Mouse (Mus musculus) kidney, embryonic 16.5 days (tissue): ENCODE data around the gene Lim2. TPM values are rescaled to one million over a fixed set of nuclear protein-coding genes. Genes with fewer than 3 reads are reported as not detected.

ENCODE experiments used
- ATAC-seq: fragments of 200-750 bp; cut with Nextera tagmentation; 2 replicates; pipeline ENCODE4 v1.8.0; 2017; ENCODE audit warnings: moderate TSS enrichment; ENCODE audit not compliant: low FRiP score, low TSS enrichment
- H3K27ac ChIP-seq: fragments of 300-500 bp; sonication (generic); 2 replicates; pipeline ENCODE4 v1.5.1; 2014; ENCODE audit warnings: low read length
- H3K27me3 ChIP-seq: fragments of 300-500 bp; sonication (generic); 2 replicates; pipeline ENCODE4 v1.6.1; 2014; ENCODE audit warnings: low read length, control low read depth, mixed read lengths; ENCODE audit not compliant: insufficient read depth
- H3K36me3 ChIP-seq: fragments of 300-500 bp; sonication (generic); 2 replicates; pipeline ENCODE4 v1.6.1; 2014; ENCODE audit warnings: low read length, control low read depth, mixed read lengths; ENCODE audit not compliant: insufficient read depth
- H3K4me1 ChIP-seq: fragments of 300-500 bp; sonication (generic); 2 replicates; pipeline ENCODE4 v1.6.1; 2014; ENCODE audit warnings: low read length, control low read depth, mixed read lengths; ENCODE audit not compliant: insufficient read depth
- H3K4me2 ChIP-seq: fragments of 300-500 bp; sonication (generic); replicated peaks from 2 replicates; pipeline ENCODE4 v1.6.1; 2014; ENCODE audit warnings: low read depth, low read length
- H3K4me3 ChIP-seq: fragments of 300-500 bp; sonication (generic); 2 replicates; pipeline ENCODE4 v1.5.1; 2014; ENCODE audit warnings: mild to moderate bottlenecking, low read length
- H3K9ac ChIP-seq: fragments of 300-500 bp; sonication (generic); replicated peaks from 2 replicates; pipeline ENCODE4 v1.6.1; 2014; ENCODE audit warnings: low read length
- H3K9me3 ChIP-seq: fragments of 300-500 bp; sonication (generic); 2 replicates; pipeline ENCODE4 v1.6.1; 2016; ENCODE audit warnings: low read length, control low read depth
- WGBS: fragments of 180-500 bp; shearing (Covaris S2); extraction: QIAGEN DNeasy Blood & Tissue Kit; methylation state at CpG from one replicate; pipeline ENCODE4 v1.1.7; 2014; 5-methylcytosine and 5-hydroxymethylcytosine counted together
- microRNA-seq: library from miRNA; unstranded; fragments of <30 nt; microRNA quantifications from one replicate; pipeline ENCODE4, GENCODE M21; 2016
- polyA plus RNA-seq: library from polyadenylated mRNA; unstranded; fragments of >200 nt; fragmentation: Nextera tagmentation; extraction: Ambion mirVana; gene quantifications from 2 replicates; pipeline ENCODE4 v1.2.1, GENCODE M21; 2015

The Lim2 gene
- polyA plus RNA-seq, 1 experiment from 2014 or later, result not detected

DNA sequence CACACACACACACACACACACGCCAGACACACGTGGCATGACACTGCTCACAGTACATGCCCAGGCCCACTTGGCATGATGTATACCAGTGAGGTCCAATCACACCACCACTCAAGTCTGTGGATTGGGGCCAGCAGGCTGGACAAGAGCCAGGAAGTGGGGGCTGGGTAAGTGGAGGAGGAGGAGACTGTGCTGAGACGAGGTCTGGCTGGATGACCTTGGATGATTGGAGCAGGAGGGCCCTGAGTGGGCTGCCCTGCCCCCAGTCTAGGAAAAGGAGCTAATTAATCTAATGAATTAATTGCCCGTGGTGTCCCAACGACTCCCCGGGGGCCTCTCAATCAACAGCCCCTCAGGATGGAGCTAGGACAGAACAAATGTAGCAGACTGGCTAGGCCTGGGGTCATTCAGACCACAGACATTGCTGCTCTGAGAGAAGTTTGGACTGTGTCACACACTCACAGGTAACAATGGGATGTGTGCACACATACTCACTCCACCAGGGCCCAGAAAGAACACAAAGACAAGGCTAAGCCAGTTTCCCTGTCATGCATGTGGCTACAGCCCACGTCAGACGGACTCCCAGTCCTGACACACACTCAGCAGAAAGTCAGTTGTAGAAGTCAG, 54.7 kb downstream of the Lim2 start:
- Histone ChIP-seq H3K27me3 (peaks cover 10% of the 10 kb centered on the region), H3K4me3 (no peak overlapping the region), H3K9me3 (no peaks in the 10 kb centered on the region), H3K9ac (no peak overlapping the region), H3K4me1 (peaks cover 7% of the 10 kb centered on the region), H3K27ac (no peak overlapping the region), H3K4me2 (no peak overlapping the region), H3K36me3 (no peaks in the 10 kb centered on the region)
- peak; percentile 77 for ATAC-seq
- 38% methylated on average over 8 of the region's 8 CpGs for WGBS

DNA sequence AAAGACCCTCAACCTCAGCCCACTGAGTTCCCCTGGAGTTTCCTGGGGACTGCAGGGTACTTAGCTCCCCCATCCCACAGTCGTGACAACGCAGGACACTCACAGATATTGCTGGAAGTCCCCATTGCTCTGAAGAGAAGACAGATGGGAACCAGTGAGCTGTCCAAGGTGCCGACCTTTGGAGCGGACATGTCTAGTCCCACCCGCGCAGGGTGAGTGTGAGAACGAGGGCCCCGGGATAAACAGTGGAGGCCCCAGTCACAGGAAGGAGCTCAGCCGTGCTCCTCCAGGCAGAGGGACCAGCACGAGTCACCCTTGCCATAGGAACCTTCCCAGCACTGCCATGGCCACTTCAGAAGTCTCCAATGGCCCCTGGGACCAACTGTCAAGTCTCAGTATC, 55.8 kb downstream of the Lim2 start:
- Histone ChIP-seq H3K36me3 (no peaks in the 10 kb centered on the region), H3K4me2 (no peak overlapping the region), H3K4me1 (peaks cover 7% of the 10 kb centered on the region), H3K9ac (no peak overlapping the region), H3K4me3 (no peak overlapping the region), H3K27ac (no peak overlapping the region), H3K9me3 (no peaks in the 10 kb centered on the region), H3K27me3 (0 out of 2 replicates have a peak, but pooled peaks cover under 1% of the 10 kb centered on the region)
- WGBS, result 4% methylated on average over 10 of the region's 10 CpGs
- ATAC-seq, result peak; percentile 33; the same call in 1 of the 2 replicates

Small RNA genes within 50 kb of the gene (microRNA-seq; reads per million reads assigned to microRNA genes)
- not detected for gene Mir7051

Other genes with a start within 250 kb of the Lim2 start
- 14.9 TPM in 2 replicates for gene Zfp715, start 114.4 kb upstream of the Lim2 start, polyA plus RNA-seq
- not detected in 2 replicates for gene Siglecf, start 76.3 kb upstream of the Lim2 start, polyA plus RNA-seq
- 1.6 and 2.4 TPM in 2 replicates for gene Siglecg, start 19.5 kb upstream of the Lim2 start, polyA plus RNA-seq
- gene Nkg7, start 9.4 kb downstream of the Lim2 start, polyA plus RNA-seq, result 0.92 TPM in 1 of 2 replicates, not detected in the other
- not detected in 2 replicates for gene Cldnd2, start 13.1 kb downstream of the Lim2 start, polyA plus RNA-seq
- 383 and 436 TPM in 2 replicates for gene Etfb, start 16.4 kb downstream of the Lim2 start, polyA plus RNA-seq
- 1.2 TPM in 1 of 2 replicates, not detected in the other for gene Gm45233, start 16.5 kb downstream of the Lim2 start, polyA plus RNA-seq
- gene Vsig10l, start 35.5 kb downstream of the Lim2 start, polyA plus RNA-seq, result 4.6 and 5.5 TPM in 2 replicates
- 0.37 and 0.59 TPM in 2 replicates for gene Iglon5, start 62.4 kb downstream of the Lim2 start, polyA plus RNA-seq
- not detected in 2 replicates for gene 4931406B18Rik, start 78.3 kb downstream of the Lim2 start, polyA plus RNA-seq
- 0.49 and 0.81 TPM in 2 replicates for gene Cd33, start 116.8 kb downstream of the Lim2 start, polyA plus RNA-seq
- gene Zfp658, start 134.6 kb downstream of the Lim2 start, polyA plus RNA-seq, result 3.7 and 3.8 TPM in 2 replicates
- gene Zfp719, start 151.9 kb downstream of the Lim2 start, polyA plus RNA-seq, result 13.8 and 14.1 TPM in 2 replicates
- gene Zfp819, start 179.5 kb downstream of the Lim2 start, polyA plus RNA-seq, result 0.06 and 0.24 TPM in 2 replicates
- not detected in 2 replicates for gene Ceacam18, start 207.0 kb downstream of the Lim2 start, polyA plus RNA-seq
- 0.64 and 1.3 TPM in 2 replicates for gene Siglece, start 232.5 kb downstream of the Lim2 start, polyA plus RNA-seq
- 15.7 and 19.7 TPM in 2 replicates for gene Ctu1, start 244.3 kb downstream of the Lim2 start, polyA plus RNA-seq